Mouse (Mus musculus): ENCODE measurements at regions not wholly inside any gene's neighbourhood (a gene's known extent, or its start where the extent isn't known, plus 50 kb on each side); places are given as distances from the start of the nearest gene placed in this dataset.

- H3K4me3 ChIP-seq, result no peak overlapping the region; the same call in 1 of the 2 replicates
These were observed 64.5 kb downstream of the Gm11146 start for GRCm38 (mm10) chr16:77537351-77537750.

DNA sequence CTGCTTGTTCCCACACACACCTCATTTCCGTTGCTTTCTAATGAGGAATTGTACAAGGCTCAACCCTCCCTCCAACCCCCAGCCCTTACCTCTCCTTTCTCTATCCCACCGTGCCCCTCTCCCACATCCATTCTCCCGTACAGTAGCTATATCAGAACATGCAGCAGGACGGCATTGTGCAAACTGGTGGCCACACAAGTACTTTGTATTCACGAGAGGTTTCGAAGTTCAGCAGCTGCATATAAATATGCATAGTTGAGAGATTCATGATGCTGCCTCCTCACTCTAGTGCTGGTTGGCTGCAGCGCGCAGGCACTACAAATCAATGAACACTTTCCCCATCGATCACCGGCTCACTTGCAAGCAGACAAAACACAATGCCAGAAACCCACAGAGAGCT, 65.1 kb downstream of the Gm11146 start:
- Histone ChIP-seq H3K27me3 (no peaks in the 10 kb centered on the region), H3K27ac (peak overlapping the region; percentile 94), H3K4me2 (peak overlapping the region; percentile 53), H3K4me1 (peaks cover 26% of the 10 kb centered on the region; the same call in 1 of the 2 replicates), H3K9me3 (replicated peaks) (no peaks in the 10 kb centered on the region), H3K36me3 (ENCODE audit: poor library complexity, severe bottlenecking) (no peaks in the 10 kb centered on the region), H3K9ac (peak overlapping the region; percentile 43), H3K4me3 (peak overlapping the region; percentile 23)
- 34% methylated on average over 10 of the region's 10 CpGs for WGBS
- ATAC-seq, result peak; percentile 93

More at GRCm38 (mm10) chr16:77537351-77537750, 64.5 kb downstream of the Gm11146 start:
- Histone ChIP-seq H3K4me2 (peak overlapping the region; percentile 53), H3K4me1 (peaks cover 29% of the 10 kb centered on the region; the same call in 1 of the 2 replicates), H3K36me3 (ENCODE audit: poor library complexity, severe bottlenecking) (no peaks in the 10 kb centered on the region), H3K9ac (peak overlapping the region; percentile 43; the same call in 1 of the 2 replicates), H3K9me3 (replicated peaks) (no peaks in the 10 kb centered on the region), H3K27me3 (no peaks in the 10 kb centered on the region), H3K27ac (peak overlapping the region; percentile 94)
- peak; percentile 44 for ATAC-seq
- WGBS, result 68% methylated on average over 4 of the region's 4 CpGs

DNA sequence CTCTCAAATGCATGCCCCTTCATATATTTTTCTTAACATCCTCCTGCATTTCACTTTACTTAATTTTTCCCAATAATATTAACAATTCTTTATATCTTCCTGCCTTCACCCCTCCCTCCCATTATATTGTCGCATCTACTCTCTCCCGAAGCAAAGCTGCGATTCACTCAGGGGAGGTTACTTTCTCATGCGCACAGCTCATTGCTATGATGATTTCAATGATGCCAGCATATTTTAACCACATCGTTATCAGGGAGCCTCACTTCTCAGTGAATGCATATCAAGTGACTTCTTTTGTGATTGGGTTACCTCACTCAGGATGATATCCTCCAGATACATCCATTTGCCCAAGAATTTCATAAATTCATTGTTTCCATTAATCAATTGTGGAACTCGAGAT, 65.6 kb downstream of the Gm11146 start:
- H3K9me3 ChIP-seq (replicated peaks), result no peaks in the 10 kb centered on the region
- ATAC-seq, result peak; percentile 71
- peak overlapping the region; percentile 94 for H3K27ac ChIP-seq
- peaks cover 29% of the 10 kb centered on the region; the same call in 1 of the 2 replicates for H3K4me1 ChIP-seq
- peak overlapping the region; percentile 43 for H3K9ac ChIP-seq
- H3K27me3 ChIP-seq, result no peaks in the 10 kb centered on the region
- no peaks in the 10 kb centered on the region for H3K36me3 ChIP-seq (ENCODE audit: poor library complexity, severe bottlenecking)
- peak overlapping the region; percentile 53 for H3K4me2 ChIP-seq
- H3K4me3 ChIP-seq, result peak overlapping the region; percentile 23
- 25% methylated on average over 6 of the region's 6 CpGs for WGBS

- Histone ChIP-seq H3K4me1 (peaks cover 29% of the 10 kb centered on the region; the same call in 1 of the 2 replicates), H3K4me2 (no peak overlapping the region), H3K27ac (peak overlapping the region; percentile 54; the same call in 1 of the 2 replicates), H3K27me3 (no peaks in the 10 kb centered on the region), H3K36me3 (ENCODE audit: poor library complexity, severe bottlenecking) (peaks cover 8% of the 10 kb centered on the region), H3K9me3 (replicated peaks) (peaks cover 7% of the 10 kb centered on the region; the same call in 1 of the 2 replicates), H3K9ac (no peak overlapping the region), H3K4me3 (no peak overlapping the region)
- 81% methylated on average over 3 of the region's 3 CpGs for WGBS
- no peak for ATAC-seq
These were observed 66.9 kb downstream of the Gm11146 start for GRCm38 (mm10) chr16:77535021-77535420.

- H3K9ac ChIP-seq, result no peak overlapping the region
- H3K9me3 ChIP-seq (replicated peaks), result peaks cover 8% of the 10 kb centered on the region; the same call in 1 of the 2 replicates
- H3K4me2 ChIP-seq, result no peak overlapping the region
- ATAC-seq, result no peak
- H3K36me3 ChIP-seq (ENCODE audit: poor library complexity, severe bottlenecking), result peaks cover 17% of the 10 kb centered on the region
- H3K27ac ChIP-seq, result peak overlapping the region; percentile 35; the same call in 1 of the 2 replicates
- H3K4me1 ChIP-seq, result peaks cover 13% of the 10 kb centered on the region; the same call in 1 of the 2 replicates
- H3K4me3 ChIP-seq, result no peak overlapping the region
- 76% methylated on average over 10 of the region's 10 CpGs for WGBS
- no peaks in the 10 kb centered on the region for H3K27me3 ChIP-seq
These were observed 70.3 kb downstream of the Gm11146 start for GRCm38 (mm10) chr16:77531596-77531995.

DNA sequence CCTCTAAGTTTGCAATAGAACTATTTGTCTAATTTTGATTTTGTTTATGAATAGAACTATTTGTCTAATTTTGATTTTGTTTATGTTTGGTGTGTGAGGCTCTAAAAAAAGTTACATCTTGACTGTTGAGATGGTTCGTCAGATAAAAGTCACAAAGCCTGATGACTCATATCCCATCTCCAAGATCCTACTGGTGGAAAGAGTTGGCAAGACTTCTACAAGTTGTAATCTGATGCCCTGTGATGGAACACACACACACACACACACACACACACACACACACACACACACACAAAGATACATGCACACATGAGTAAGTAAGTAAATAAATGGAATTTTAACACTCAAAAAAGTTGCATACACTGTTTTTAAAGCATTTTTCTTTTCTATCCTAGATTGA, 73.9 kb downstream of the Gm11146 start:
- no peaks in the 10 kb centered on the region for H3K27me3 ChIP-seq
- no peak overlapping the region for H3K4me2 ChIP-seq
- no peak overlapping the region for H3K4me3 ChIP-seq
- H3K9ac ChIP-seq, result no peak overlapping the region
- 0 out of 2 replicates have a peak, but pooled peaks cover 2% of the 10 kb centered on the region for H3K4me1 ChIP-seq
- 88% methylated on average over 1 of the region's 1 CpGs for WGBS
- ATAC-seq, result no peak
- H3K27ac ChIP-seq, result no peak overlapping the region
- peaks cover 8% of the 10 kb centered on the region; the same call in 1 of the 2 replicates for H3K9me3 ChIP-seq (replicated peaks)
- H3K36me3 ChIP-seq (ENCODE audit: poor library complexity, severe bottlenecking), result peaks cover 17% of the 10 kb centered on the region

DNA sequence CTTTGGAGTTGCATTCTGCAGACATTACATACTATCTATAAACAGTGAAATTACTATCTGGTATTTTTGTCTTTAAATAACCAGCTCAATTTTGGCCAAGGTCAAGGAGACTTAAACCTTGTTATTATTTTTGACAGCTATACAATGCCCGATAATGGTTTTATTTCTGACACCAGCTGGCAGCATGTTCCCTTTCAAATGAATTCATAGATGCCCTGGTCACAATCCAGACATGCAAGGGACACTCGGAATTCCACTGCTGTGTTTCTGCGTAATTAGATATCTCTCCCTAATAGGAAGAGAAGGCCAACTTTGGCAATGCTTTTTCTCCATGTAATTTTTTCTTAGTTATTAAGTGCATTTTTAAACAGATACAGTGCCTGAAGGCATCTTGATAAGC, 87.3 kb downstream of the Gm11146 start:
- no peak overlapping the region for H3K4me2 ChIP-seq
- no peak overlapping the region for H3K4me3 ChIP-seq
- 65% methylated on average over 3 of the region's 3 CpGs for WGBS
- H3K36me3 ChIP-seq (ENCODE audit: poor library complexity, severe bottlenecking), result no peaks in the 10 kb centered on the region
- ATAC-seq, result no peak
- H3K27ac ChIP-seq, result no peak overlapping the region
- no peaks in the 10 kb centered on the region for H3K9me3 ChIP-seq (replicated peaks)
- no peak overlapping the region for H3K9ac ChIP-seq
- H3K4me1 ChIP-seq, result peaks cover 12% of the 10 kb centered on the region; the same call in 1 of the 2 replicates
- no peaks in the 10 kb centered on the region for H3K27me3 ChIP-seq

GRCm38 (mm10) chr16:77503556-77503955, 98.3 kb downstream of the Gm11146 start:
- H3K27ac ChIP-seq, result 0 out of 2 replicates have a peak overlapping the region, but pooled peaks have one; percentile 31
- H3K36me3 ChIP-seq (ENCODE audit: poor library complexity, severe bottlenecking), result peaks cover 17% of the 10 kb centered on the region
- peaks cover 4% of the 10 kb centered on the region for H3K9me3 ChIP-seq (replicated peaks)
- H3K4me1 ChIP-seq, result peaks cover 30% of the 10 kb centered on the region
- peak overlapping the region; percentile 48 for H3K9ac ChIP-seq
- ATAC-seq, result no peak
- no peaks in the 10 kb centered on the region for H3K27me3 ChIP-seq
- peak overlapping the region; percentile 29 for H3K4me3 ChIP-seq
- peak overlapping the region; percentile 53 for H3K4me2 ChIP-seq
- WGBS, result 45% methylated on average over 5 of the region's 5 CpGs

DNA sequence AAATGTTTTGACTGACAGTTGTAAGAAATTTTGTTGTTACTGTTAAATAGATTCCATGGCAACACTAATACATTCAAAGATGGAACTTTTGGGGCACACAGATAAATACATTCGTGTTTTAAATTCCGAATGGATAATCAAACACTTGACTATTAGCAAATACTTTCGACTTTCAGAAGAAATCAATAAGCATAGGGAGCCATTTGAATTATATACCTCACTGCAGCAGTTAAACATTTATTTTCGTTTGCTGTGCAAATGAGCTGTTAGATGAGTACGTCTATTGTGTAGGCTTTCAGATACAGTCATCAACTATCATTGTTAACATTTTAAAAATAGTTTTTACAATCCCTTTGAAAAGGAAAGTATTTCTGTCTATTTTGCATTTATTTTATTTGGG, 99.0 kb downstream of the Gm11146 start:
- Histone ChIP-seq H3K36me3 (ENCODE audit: poor library complexity, severe bottlenecking) (peaks cover 16% of the 10 kb centered on the region), H3K4me1 (peaks cover 32% of the 10 kb centered on the region), H3K4me2 (peak overlapping the region; percentile 44), H3K27ac (no peak overlapping the region), H3K9ac (peak overlapping the region; percentile 46; the same call in 1 of the 2 replicates), H3K4me3 (peak overlapping the region; percentile 32), H3K9me3 (replicated peaks) (peaks cover 4% of the 10 kb centered on the region), H3K27me3 (no peaks in the 10 kb centered on the region)
- no peak for ATAC-seq
- WGBS, result 41% methylated on average over 5 of the region's 5 CpGs

DNA sequence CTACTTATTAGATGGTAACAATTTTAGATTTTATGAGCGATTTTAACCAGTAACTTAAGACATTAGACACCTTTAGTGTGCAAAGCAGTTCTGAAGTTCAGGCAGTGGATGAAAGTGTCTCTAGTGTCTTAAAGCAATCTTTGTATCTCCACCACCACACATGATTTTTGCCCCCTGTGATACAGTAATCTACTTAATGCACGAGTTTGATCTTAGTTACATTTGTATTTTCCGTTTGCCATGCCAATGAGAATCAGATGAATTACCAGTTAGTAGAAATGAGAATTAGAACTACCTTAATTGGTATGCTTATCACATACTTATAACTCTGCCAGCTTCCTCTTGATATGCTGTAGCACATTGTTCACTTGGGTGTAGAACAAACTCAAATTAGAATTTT, 99.9 kb downstream of the Gm11146 start:
- Histone ChIP-seq H3K9me3 (replicated peaks) (no peaks in the 10 kb centered on the region), H3K36me3 (ENCODE audit: poor library complexity, severe bottlenecking) (peaks cover 7% of the 10 kb centered on the region), H3K4me2 (peak overlapping the region; percentile 52), H3K27me3 (no peaks in the 10 kb centered on the region), H3K27ac (peak overlapping the region; percentile 48; the same call in 1 of the 2 replicates), H3K9ac (peak overlapping the region; percentile 45), H3K4me3 (peak overlapping the region; percentile 44), H3K4me1 (peaks cover 32% of the 10 kb centered on the region)
- 34% methylated on average over 3 of the region's 3 CpGs for WGBS
- ATAC-seq, result no peak

- peak overlapping the region; percentile 65 for H3K9ac ChIP-seq
- H3K27ac ChIP-seq, result peak overlapping the region; percentile 96
- 3% methylated on average over 4 of the region's 4 CpGs for WGBS
- 0 out of 2 replicates have a peak, but pooled peaks have one; percentile 9 for ATAC-seq
- peaks cover 32% of the 10 kb centered on the region for H3K4me1 ChIP-seq
- no peaks in the 10 kb centered on the region for H3K27me3 ChIP-seq
- peaks cover 4% of the 10 kb centered on the region; the same call in 1 of the 2 replicates for H3K36me3 ChIP-seq (ENCODE audit: poor library complexity, severe bottlenecking)
- H3K4me3 ChIP-seq, result peak overlapping the region; percentile 44
- H3K4me2 ChIP-seq, result peak overlapping the region; percentile 58
- H3K9me3 ChIP-seq (replicated peaks), result no peaks in the 10 kb centered on the region
These were observed 100.9 kb downstream of the Gm11146 start for GRCm38 (mm10) chr16:77500981-77501380.

DNA sequence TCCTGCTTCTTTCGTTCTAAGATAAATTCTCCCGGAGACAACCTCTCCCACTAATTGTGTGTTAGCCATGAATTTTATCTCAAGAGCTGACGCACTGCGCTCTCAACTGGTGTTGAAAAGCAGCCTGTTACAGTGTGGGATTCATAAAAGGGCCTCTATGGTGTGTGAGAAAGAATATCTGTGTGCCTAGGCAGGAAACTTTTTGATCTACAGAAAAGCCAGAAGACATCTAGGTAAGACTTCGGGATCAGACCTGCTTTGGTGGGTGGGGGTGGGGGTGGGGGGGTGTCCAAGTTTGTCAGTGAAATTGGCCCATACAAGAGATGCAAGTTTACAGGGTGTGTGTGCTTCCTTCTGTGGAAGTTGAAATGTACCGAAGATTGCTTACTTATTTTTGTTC, 101.5 kb downstream of the Gm11146 start:
- Histone ChIP-seq H3K9ac (peak overlapping the region; percentile 65), H3K9me3 (replicated peaks) (no peaks in the 10 kb centered on the region), H3K4me3 (peak overlapping the region; percentile 44), H3K36me3 (ENCODE audit: poor library complexity, severe bottlenecking) (peaks cover 4% of the 10 kb centered on the region; the same call in 1 of the 2 replicates), H3K27ac (peak overlapping the region; percentile 96), H3K4me1 (peaks cover 32% of the 10 kb centered on the region), H3K4me2 (peak overlapping the region; percentile 58), H3K27me3 (no peaks in the 10 kb centered on the region)
- WGBS, result 7% methylated on average over 6 of the region's 6 CpGs
- peak; percentile 83 for ATAC-seq

Measured in forebrain, embryonic 13.5 days (tissue).